Mouse (Mus musculus): ENCODE measurements around the gene Dhdds. TPM values are rescaled to one million over a fixed set of nuclear protein-coding genes. Genes with fewer than 3 reads are reported as not detected.

The Dhdds gene
- polyA plus RNA-seq, 2 experiments: 13.3 to 16.8 TPM

GRCm38 (mm10) chr4:134012858-134013528 is 12.3 kb upstream of the Dhdds start:
- Histone ChIP-seq H3K4me3 (ENCODE audit: insufficient read depth in 1 of 2, low read depth in 2 of 2, low read length in 2 of 2) (no peak overlapping the region), H3K9ac (replicated peaks) (no peak overlapping the region), H3K4me1 (replicated peaks; ENCODE audit: control insufficient read depth in 2 of 2, insufficient read depth in 2 of 2, low read length in 1 of 2) (peaks cover 0 to 4% of the 10 kb centered on the region in 2 experiments; a peak in 1 of 4 replicates), H3K27ac (no peak overlapping the region), H3K4me2 (ENCODE audit: low read depth) (no peak overlapping the region), H3K36me3 (replicated peaks; ENCODE audit: control insufficient read depth, insufficient read depth, low read depth) (no peaks in the 10 kb centered on the region), H3K9me3 (ENCODE audit: control insufficient read depth, low read length) (no peaks in the 10 kb centered on the region), H3K27me3 (ENCODE audit: control insufficient read depth, insufficient read depth, low read length) (peaks cover 21% of the 10 kb centered on the region)
- TF ChIP-seq CTCF (IDR thresholded peaks at IDR 0.05; ENCODE audit: low read depth) (peak; percentile 73), EP300 (IDR thresholded peaks at IDR 0.05; ENCODE audit: low read depth) (no peak)
- DNase-seq (ENCODE audit: low read depth in 3 of 3, low spot score in 3 of 3): no peak
- ATAC-seq (ENCODE audit: insufficient read depth): no peak
- 51% methylated on average over 12 of the region's 12 CpGs for WGBS (ENCODE audit: insufficient replicate concordance)

- peak overlapping the region in 1 of 2 experiments; percentile 10; a peak in 1 of 4 replicates for H3K4me3 ChIP-seq (ENCODE audit: insufficient read depth in 1 of 2, low read depth in 2 of 2, low read length in 2 of 2)
- ATAC-seq (ENCODE audit: insufficient read depth) (no peak), DNase-seq (ENCODE audit: low read depth in 3 of 3, low spot score in 3 of 3) (no peak)
- no peak for TF ChIP-seq CTCF (IDR thresholded peaks at IDR 0.05; ENCODE audit: low read depth)
- no peak for TF ChIP-seq EP300 (IDR thresholded peaks at IDR 0.05; ENCODE audit: low read depth)
- no peak overlapping the region for H3K27ac ChIP-seq
- H3K9ac ChIP-seq (replicated peaks): no peak overlapping the region
- H3K9me3 ChIP-seq (ENCODE audit: control insufficient read depth, low read length): no peaks in the 10 kb centered on the region
- no peak overlapping the region for H3K4me2 ChIP-seq (ENCODE audit: low read depth)
- 14% methylated on average over 16 of the region's 16 CpGs for WGBS (ENCODE audit: insufficient replicate concordance)
- no peaks in the 10 kb centered on the region for H3K36me3 ChIP-seq (replicated peaks; ENCODE audit: control insufficient read depth, insufficient read depth, low read depth)
- peaks cover 9% of the 10 kb centered on the region for H3K27me3 ChIP-seq (ENCODE audit: control insufficient read depth, insufficient read depth, low read length)
- H3K4me1 ChIP-seq (replicated peaks; ENCODE audit: control insufficient read depth in 2 of 2, insufficient read depth in 2 of 2, low read length in 1 of 2): peaks cover 0 to 4% of the 10 kb centered on the region in 2 experiments; a peak in 1 of 4 replicates
Measured at GRCm38 (mm10) chr4:134011450-134012414, 11.0 kb upstream of the Dhdds start.

DNA sequence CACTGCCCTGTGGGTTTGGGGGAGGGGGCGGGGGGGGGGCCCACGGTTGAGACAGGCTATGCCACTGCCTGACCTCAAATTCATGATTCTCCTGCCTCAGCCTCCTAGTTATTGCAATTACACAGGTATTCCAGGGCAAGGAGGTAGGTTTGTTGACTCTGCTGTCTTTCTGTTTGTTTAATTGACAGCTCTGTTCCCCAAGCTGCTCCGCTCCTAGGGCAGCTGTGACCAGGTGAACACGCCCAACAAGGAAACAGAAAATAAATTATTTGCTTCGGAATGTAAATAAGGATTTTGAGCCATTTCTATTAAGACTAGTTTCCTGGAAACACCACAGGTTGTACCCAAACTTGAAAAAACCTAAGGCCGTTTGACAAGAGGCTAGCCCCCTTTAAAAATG is 9.0 kb upstream of the Dhdds start:
- Histone ChIP-seq H3K36me3 (replicated peaks; ENCODE audit: control insufficient read depth, insufficient read depth, low read depth) (no peaks in the 10 kb centered on the region), H3K9ac (replicated peaks) (no peak overlapping the region), H3K27me3 (ENCODE audit: control insufficient read depth, insufficient read depth, low read length) (no peaks in the 10 kb centered on the region), H3K4me3 (ENCODE audit: insufficient read depth in 1 of 2, low read depth in 2 of 2, low read length in 2 of 2) (no peak overlapping the region), H3K4me2 (ENCODE audit: low read depth) (no peak overlapping the region), H3K9me3 (ENCODE audit: control insufficient read depth, low read length) (no peaks in the 10 kb centered on the region), H3K27ac (no peak overlapping the region), H3K4me1 (replicated peaks; ENCODE audit: control insufficient read depth in 2 of 2, insufficient read depth in 2 of 2, low read length in 1 of 2) (peaks cover 0 to 4% of the 10 kb centered on the region in 2 experiments; a peak in 1 of 4 replicates)
- TF ChIP-seq EP300 (IDR thresholded peaks at IDR 0.05; ENCODE audit: low read depth) (no peak), CTCF (IDR thresholded peaks at IDR 0.05; ENCODE audit: low read depth) (no peak)
- ATAC-seq (ENCODE audit: insufficient read depth): no peak
- DNase-seq (ENCODE audit: low read depth in 3 of 3, low spot score in 3 of 3): no peak
- WGBS (ENCODE audit: insufficient replicate concordance): 49% methylated on average over 6 of the region's 6 CpGs

DNA sequence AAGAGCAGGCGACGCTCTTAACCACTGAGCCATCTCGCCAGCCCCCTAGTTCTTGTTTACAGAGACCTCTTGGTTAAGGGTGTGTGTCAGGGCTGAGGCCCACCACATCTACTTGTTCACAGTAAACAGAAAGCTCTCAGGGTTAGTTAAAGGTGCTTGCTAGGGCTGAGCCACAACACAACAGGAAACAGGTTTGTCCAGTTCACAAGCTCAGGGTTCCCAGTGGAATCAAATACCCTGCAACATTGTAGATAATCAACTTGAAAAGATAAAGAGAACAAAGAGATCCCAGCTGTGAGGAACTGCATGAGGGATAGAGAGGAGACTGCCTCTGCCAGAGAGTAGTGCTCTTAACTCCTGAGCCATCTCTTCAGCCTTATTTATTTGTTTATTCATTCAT is 6.1 kb upstream of the Dhdds start:
- WGBS (ENCODE audit: insufficient replicate concordance): 79% methylated on average over 3 of the region's 3 CpGs
- H3K9me3 ChIP-seq (ENCODE audit: control insufficient read depth, low read length): no peaks in the 10 kb centered on the region
- no peaks in the 10 kb centered on the region; a peak in 1 of 4 replicates for H3K4me1 ChIP-seq (replicated peaks; ENCODE audit: control insufficient read depth in 2 of 2, insufficient read depth in 2 of 2, low read length in 1 of 2)
- DNase-seq (ENCODE audit: low read depth in 3 of 3, low spot score in 3 of 3) (no peak), ATAC-seq (ENCODE audit: insufficient read depth) (no peak)
- no peak overlapping the region for H3K4me2 ChIP-seq (ENCODE audit: low read depth)
- no peaks in the 10 kb centered on the region for H3K27me3 ChIP-seq (ENCODE audit: control insufficient read depth, insufficient read depth, low read length)
- no peak overlapping the region for H3K27ac ChIP-seq
- no peaks in the 10 kb centered on the region for H3K36me3 ChIP-seq (replicated peaks; ENCODE audit: control insufficient read depth, insufficient read depth, low read depth)
- H3K4me3 ChIP-seq (ENCODE audit: insufficient read depth in 1 of 2, low read depth in 2 of 2, low read length in 2 of 2): no peak overlapping the region
- H3K9ac ChIP-seq (replicated peaks): no peak overlapping the region
- TF ChIP-seq CTCF (IDR thresholded peaks at IDR 0.05; ENCODE audit: low read depth) (no peak), EP300 (IDR thresholded peaks at IDR 0.05; ENCODE audit: low read depth) (no peak)
